Mouse (Mus musculus): ENCODE data around the gene Rab43. TPM values are rescaled to one million over a fixed set of nuclear protein-coding genes. Genes with fewer than 3 reads are reported as not detected.

The Rab43 gene
- polyA plus RNA-seq, 2 experiments: 13.3 to 14.3 TPM

DNA sequence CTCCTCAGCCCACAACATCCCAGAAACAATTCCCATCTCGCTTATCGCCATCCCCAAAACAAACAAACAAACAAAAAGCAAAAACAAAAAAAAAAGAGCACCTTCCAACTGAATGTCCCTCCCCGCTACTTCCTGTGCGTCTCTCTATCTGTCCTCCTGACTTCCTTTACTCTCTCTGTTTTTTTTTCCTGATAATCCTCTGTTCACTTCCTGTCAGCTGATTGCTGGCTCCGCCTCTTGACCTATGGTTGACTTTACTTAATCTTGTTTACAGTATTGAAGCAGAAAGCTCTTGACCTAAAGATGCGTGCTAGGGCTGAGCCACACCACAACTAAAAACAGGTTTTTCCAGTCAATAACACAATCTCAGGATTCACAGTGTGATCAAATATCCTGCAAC lies 63.4 kb downstream of the Rab43 start:
- H3K36me3 ChIP-seq (ENCODE audit: control insufficient read depth, insufficient read depth, low read length): no peaks in the 10 kb centered on the region

DNA sequence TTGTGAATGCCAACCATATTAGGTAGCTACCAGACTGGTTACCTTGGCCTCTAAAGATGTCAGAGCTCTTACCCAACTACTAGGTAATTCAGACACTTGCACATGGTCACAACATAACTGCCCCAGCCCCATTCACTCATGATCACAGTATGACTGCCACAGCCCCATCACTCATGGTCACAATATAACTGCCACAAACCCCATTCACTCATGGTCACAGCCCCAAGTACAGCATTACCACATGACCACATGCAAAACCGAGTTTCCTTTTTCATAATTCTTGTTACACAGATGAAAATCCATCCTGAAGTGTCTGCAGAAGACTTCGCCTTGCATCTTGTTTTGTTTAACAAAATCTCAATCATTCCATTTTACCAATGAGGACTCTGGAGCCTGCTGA lies 63.9 kb downstream of the Rab43 start:
- no peak for TF ChIP-seq POLR2A (IDR thresholded peaks at IDR 0.05; ENCODE audit: borderline replicate concordance, extremely low read depth, insufficient read depth, insufficient read length)
- H3K4me1 ChIP-seq (ENCODE audit: control insufficient read depth, insufficient read depth, low read length): peaks cover 5% of the 10 kb centered on the region; the same call in 1 of the 2 replicates
- no peak overlapping the region for H3K27ac ChIP-seq (replicated peaks; ENCODE audit: low read depth, low read length)
- H3K9me3 ChIP-seq (ENCODE audit: control insufficient read depth, low read length): no peaks in the 10 kb centered on the region
- no peak overlapping the region for H3K9ac ChIP-seq (ENCODE audit: low read depth, low read length, severe bottlenecking)
- ATAC-seq (ENCODE audit: low FRiP score, low read depth) (no peak), DNase-seq (ENCODE audit: low spot score) (no peak)
- H3K4me3 ChIP-seq (replicated peaks; ENCODE audit: low read length): no peak overlapping the region
- WGBS: 89% methylated on average over 2 of the region's 2 CpGs
- no peaks in the 10 kb centered on the region for H3K27me3 ChIP-seq (ENCODE audit: control insufficient read depth, insufficient read depth, low read length)
- no peak overlapping the region for H3K4me2 ChIP-seq (replicated peaks; ENCODE audit: low read depth, low read length, severe bottlenecking)
- no peaks in the 10 kb centered on the region for H3K36me3 ChIP-seq (ENCODE audit: control insufficient read depth, insufficient read depth, low read length)

More for the DNA sequence above, 63.4 kb downstream of the Rab43 start:
- no peak overlapping the region for H3K27ac ChIP-seq (replicated peaks; ENCODE audit: low read depth, low read length)
- H3K9ac ChIP-seq (ENCODE audit: low read depth, low read length, severe bottlenecking): no peak overlapping the region
- no peak for ATAC-seq (ENCODE audit: low FRiP score, low read depth)
- H3K9me3 ChIP-seq (ENCODE audit: control insufficient read depth, low read length): no peaks in the 10 kb centered on the region
- TF ChIP-seq POLR2A (IDR thresholded peaks at IDR 0.05; ENCODE audit: borderline replicate concordance, extremely low read depth, insufficient read depth, insufficient read length): no peak
- no peak overlapping the region for H3K4me3 ChIP-seq (replicated peaks; ENCODE audit: low read length)
- 89% methylated on average over 6 of the region's 6 CpGs for WGBS
- no peak for DNase-seq (ENCODE audit: low spot score)
- H3K4me1 ChIP-seq (ENCODE audit: control insufficient read depth, insufficient read depth, low read length): peaks cover 5% of the 10 kb centered on the region; the same call in 1 of the 2 replicates
- no peaks in the 10 kb centered on the region for H3K27me3 ChIP-seq (ENCODE audit: control insufficient read depth, insufficient read depth, low read length)
- no peak overlapping the region for H3K4me2 ChIP-seq (replicated peaks; ENCODE audit: low read depth, low read length, severe bottlenecking)

DNA sequence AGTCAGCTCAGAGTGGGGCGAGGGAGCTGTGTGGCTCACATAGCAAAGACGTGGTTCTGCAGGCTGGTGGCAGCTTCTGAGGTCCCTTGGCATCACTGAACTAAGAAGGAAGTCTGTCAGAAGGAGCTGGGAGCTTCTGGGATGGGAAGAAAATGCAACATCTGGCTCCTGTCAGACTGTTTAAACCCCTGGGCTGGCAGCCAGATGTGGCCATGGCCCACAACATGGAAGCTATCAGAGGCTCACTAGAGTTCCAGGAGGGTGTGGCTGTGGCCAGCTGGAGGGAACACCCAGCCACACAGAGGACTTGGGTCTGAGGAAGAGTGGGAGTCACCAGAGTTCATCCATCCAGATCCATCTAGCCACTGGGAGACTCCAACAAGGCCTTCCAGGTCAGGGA lies 65.1 kb downstream of the Rab43 start:
- Histone ChIP-seq H3K9ac (ENCODE audit: low read depth, low read length, severe bottlenecking) (no peak overlapping the region), H3K27ac (replicated peaks; ENCODE audit: low read depth, low read length) (no peak overlapping the region), H3K27me3 (ENCODE audit: control insufficient read depth, insufficient read depth, low read length) (no peaks in the 10 kb centered on the region), H3K4me1 (ENCODE audit: control insufficient read depth, insufficient read depth, low read length) (peaks cover 5% of the 10 kb centered on the region; the same call in 1 of the 2 replicates), H3K4me3 (replicated peaks; ENCODE audit: low read length) (no peak overlapping the region), H3K4me2 (replicated peaks; ENCODE audit: low read depth, low read length, severe bottlenecking) (no peak overlapping the region), H3K9me3 (ENCODE audit: control insufficient read depth, low read length) (no peaks in the 10 kb centered on the region), H3K36me3 (ENCODE audit: control insufficient read depth, insufficient read depth, low read length) (no peaks in the 10 kb centered on the region)
- 44% methylated on average over 2 of the region's 2 CpGs for WGBS
- no peak for ATAC-seq (ENCODE audit: low FRiP score, low read depth)
- DNase-seq (ENCODE audit: low spot score): peak; percentile 47
- TF ChIP-seq POLR2A (IDR thresholded peaks at IDR 0.05; ENCODE audit: borderline replicate concordance, extremely low read depth, insufficient read depth, insufficient read length): no peak

DNA sequence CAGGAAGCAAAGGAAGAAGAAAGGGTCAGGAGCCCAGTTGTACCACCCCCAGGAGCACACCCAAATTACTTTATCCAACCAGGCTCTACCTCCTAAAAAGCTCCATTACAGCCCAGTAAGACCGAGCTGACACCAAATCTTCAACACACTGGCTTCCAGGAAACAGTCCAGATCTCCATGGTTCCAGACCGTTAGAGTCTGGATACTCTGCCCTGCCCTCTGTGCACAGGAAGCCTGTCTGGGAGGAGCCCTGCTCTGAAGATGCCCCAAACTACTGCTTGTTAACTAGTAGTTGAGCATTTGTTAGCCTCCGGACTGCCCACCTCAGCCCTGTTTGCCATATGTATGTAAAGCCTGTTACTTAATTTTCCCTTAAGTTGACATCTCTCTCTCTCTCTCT lies 65.9 kb downstream of the Rab43 start:
- Histone ChIP-seq H3K9me3 (ENCODE audit: control insufficient read depth, low read length) (no peaks in the 10 kb centered on the region), H3K4me1 (ENCODE audit: control insufficient read depth, insufficient read depth, low read length) (peaks cover 5% of the 10 kb centered on the region; the same call in 1 of the 2 replicates), H3K4me2 (replicated peaks; ENCODE audit: low read depth, low read length, severe bottlenecking) (no peak overlapping the region), H3K9ac (ENCODE audit: low read depth, low read length, severe bottlenecking) (no peak overlapping the region), H3K27ac (replicated peaks; ENCODE audit: low read depth, low read length) (no peak overlapping the region), H3K27me3 (ENCODE audit: control insufficient read depth, insufficient read depth, low read length) (no peaks in the 10 kb centered on the region), H3K4me3 (replicated peaks; ENCODE audit: low read length) (no peak overlapping the region), H3K36me3 (ENCODE audit: control insufficient read depth, insufficient read depth, low read length) (no peaks in the 10 kb centered on the region)
- ATAC-seq (ENCODE audit: low FRiP score, low read depth): no peak
- 55% methylated on average over 3 of the region's 3 CpGs for WGBS
- no peak for TF ChIP-seq POLR2A (IDR thresholded peaks at IDR 0.05; ENCODE audit: borderline replicate concordance, extremely low read depth, insufficient read depth, insufficient read length)
- no peak for DNase-seq (ENCODE audit: low spot score)

DNA sequence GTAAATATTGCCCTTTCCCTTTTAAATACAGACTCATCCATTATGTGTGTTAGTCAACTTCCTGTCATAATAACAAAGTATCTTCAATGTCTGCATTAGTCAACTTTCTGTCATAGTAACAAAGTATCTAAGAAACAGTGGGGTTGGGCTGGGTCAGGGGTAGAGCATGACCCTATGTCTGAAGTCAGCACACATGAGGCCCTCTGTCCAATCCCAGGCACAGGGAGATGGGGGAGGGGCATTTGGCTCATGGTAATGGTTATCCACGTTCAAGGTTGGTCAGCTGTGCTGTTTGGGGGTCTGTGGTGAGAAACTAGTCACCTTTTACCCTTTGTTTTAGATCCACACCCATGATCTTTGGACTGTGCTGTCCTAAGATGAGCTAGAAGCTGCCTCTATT lies 66.7 kb downstream of the Rab43 start:
- Histone ChIP-seq H3K9ac (ENCODE audit: low read depth, low read length, severe bottlenecking) (no peak overlapping the region), H3K36me3 (ENCODE audit: control insufficient read depth, insufficient read depth, low read length) (no peaks in the 10 kb centered on the region), H3K4me1 (ENCODE audit: control insufficient read depth, insufficient read depth, low read length) (peaks cover 5% of the 10 kb centered on the region; the same call in 1 of the 2 replicates), H3K4me2 (replicated peaks; ENCODE audit: low read depth, low read length, severe bottlenecking) (no peak overlapping the region), H3K27ac (replicated peaks; ENCODE audit: low read depth, low read length) (no peak overlapping the region), H3K27me3 (ENCODE audit: control insufficient read depth, insufficient read depth, low read length) (no peaks in the 10 kb centered on the region), H3K4me3 (replicated peaks; ENCODE audit: low read length) (no peak overlapping the region), H3K9me3 (ENCODE audit: control insufficient read depth, low read length) (no peaks in the 10 kb centered on the region)
- no peak for ATAC-seq (ENCODE audit: low FRiP score, low read depth)
- WGBS: 50% methylated on average over 1 of the region's 1 CpGs
- DNase-seq (ENCODE audit: low spot score): no peak
- TF ChIP-seq POLR2A (IDR thresholded peaks at IDR 0.05; ENCODE audit: borderline replicate concordance, extremely low read depth, insufficient read depth, insufficient read length): no peak

DNA sequence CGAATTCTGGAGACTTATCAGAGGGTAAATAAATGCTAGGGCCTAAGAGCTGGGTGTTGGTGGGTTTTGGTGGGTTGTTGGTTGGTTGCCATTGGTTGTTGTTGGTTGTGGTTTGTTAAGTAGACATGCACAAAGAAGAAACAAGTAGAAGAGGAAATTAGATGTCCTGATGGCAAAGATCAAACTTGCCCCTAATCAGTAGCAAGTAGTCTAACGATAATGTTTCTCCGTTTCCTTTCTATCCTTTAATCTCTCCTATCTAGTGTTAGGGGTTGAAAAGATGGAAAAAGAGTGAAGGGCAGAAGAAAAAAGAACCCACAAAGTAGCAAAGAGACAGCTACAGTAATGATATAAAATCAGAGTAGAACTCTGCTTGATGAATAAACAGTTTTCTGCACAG lies 67.3 kb downstream of the Rab43 start:
- H3K4me2 ChIP-seq (replicated peaks; ENCODE audit: low read depth, low read length, severe bottlenecking): no peak overlapping the region
- no peaks in the 10 kb centered on the region for H3K9me3 ChIP-seq (ENCODE audit: control insufficient read depth, low read length)
- no peak overlapping the region for H3K9ac ChIP-seq (ENCODE audit: low read depth, low read length, severe bottlenecking)
- H3K27ac ChIP-seq (replicated peaks; ENCODE audit: low read depth, low read length): no peak overlapping the region
- H3K36me3 ChIP-seq (ENCODE audit: control insufficient read depth, insufficient read depth, low read length): no peaks in the 10 kb centered on the region
- ATAC-seq (ENCODE audit: low FRiP score, low read depth) (no peak), DNase-seq (ENCODE audit: low spot score) (no peak)
- 81% methylated on average over 3 of the region's 3 CpGs for WGBS
- H3K4me1 ChIP-seq (ENCODE audit: control insufficient read depth, insufficient read depth, low read length): peaks cover 5% of the 10 kb centered on the region; the same call in 1 of the 2 replicates
- no peak overlapping the region for H3K4me3 ChIP-seq (replicated peaks; ENCODE audit: low read length)
- no peaks in the 10 kb centered on the region for H3K27me3 ChIP-seq (ENCODE audit: control insufficient read depth, insufficient read depth, low read length)
- no peak for TF ChIP-seq POLR2A (IDR thresholded peaks at IDR 0.05; ENCODE audit: borderline replicate concordance, extremely low read depth, insufficient read depth, insufficient read length)
